Mouse (Mus musculus): ENCODE measurements around the gene Wdr41. TPM values are rescaled to one million over a fixed set of nuclear protein-coding genes. Genes with fewer than 3 reads are reported as not detected.

Wdr41 gene
- total RNA-seq, 2 experiments from 2014 or later, result 23.7 to 26.7 TPM

GRCm38 (mm10) chr13:95034094-95034493, 58.0 kb downstream of the Wdr41 start:
- no peak for DNase-seq (ENCODE audit: low spot score in 2 of 2)

- DNase-seq (ENCODE audit: low spot score in 2 of 2), result no peak
Observed at GRCm38 (mm10) chr13:95034715-95035114, 58.6 kb downstream of the Wdr41 start.

- DNase-seq (ENCODE audit: low spot score in 2 of 2), result no peak
Observed at GRCm38 (mm10) chr13:95038200-95038599, 62.1 kb downstream of the Wdr41 start.

- no peak for DNase-seq (ENCODE audit: low spot score in 2 of 2)
Observed at GRCm38 (mm10) chr13:95040140-95040738, 64.1 kb downstream of the Wdr41 start.

GRCm38 (mm10) chr13:95044108-95044507, 68.0 kb downstream of the Wdr41 start:
- no peak for DNase-seq (ENCODE audit: low spot score in 2 of 2)

GRCm38 (mm10) chr13:95050398-95050797, 74.3 kb downstream of the Wdr41 start:
- no peak for DNase-seq (ENCODE audit: low spot score in 2 of 2)

- DNase-seq (ENCODE audit: low spot score in 2 of 2), result no peak
Observed at GRCm38 (mm10) chr13:95052421-95052820, 76.3 kb downstream of the Wdr41 start.

- no peak for DNase-seq (ENCODE audit: low spot score in 2 of 2)
Observed at GRCm38 (mm10) chr13:95055742-95056388, 79.7 kb downstream of the Wdr41 start.

GRCm38 (mm10) chr13:95056501-95057280, 80.5 kb downstream of the Wdr41 start:
- no peak for DNase-seq (ENCODE audit: low spot score in 2 of 2)

- no peak for DNase-seq (ENCODE audit: low spot score in 2 of 2)
Observed at GRCm38 (mm10) chr13:95058885-95059284, 82.7 kb downstream of the Wdr41 start.

- DNase-seq (ENCODE audit: low spot score in 2 of 2), result no peak
Observed at GRCm38 (mm10) chr13:95063390-95064017, 87.4 kb downstream of the Wdr41 start.

GRCm38 (mm10) chr13:95067854-95068253, 91.7 kb downstream of the Wdr41 start:
- DNase-seq (ENCODE audit: low spot score in 2 of 2), result peak in 1 of 2 experiments; percentile 44

GRCm38 (mm10) chr13:95070268-95070667, 94.1 kb downstream of the Wdr41 start:
- no peak for DNase-seq (ENCODE audit: low spot score in 2 of 2)

Other genes with a start within 250 kb of the Wdr41 start
- 100 to 1,000 TPM; 204 to 227 TPM for gene Tbca, start 187.4 kb upstream of the Wdr41 start, total RNA-seq (2021)
- not detected for gene Otp, start 100.7 kb upstream of the Wdr41 start, total RNA-seq (2021)